Mouse (Mus musculus) midbrain, embryonic 11.5 days (tissue): ENCODE measurements at regions not wholly inside any gene's neighbourhood (a gene's known extent, or its start where the extent isn't known, plus 50 kb on each side); places are given as distances from the start of the nearest gene placed in this dataset.

Experiments used
- ATAC-seq: fragments of 200-750 bp; cut with Nextera tagmentation; 2 replicates; pipeline ENCODE4 v1.8.0; 2017; ENCODE audit warnings: moderate TSS enrichment, moderate library complexity; ENCODE audit not compliant: low FRiP score
- DNase-seq: peaks from one replicate; pipeline ENCODE4 v3.0.0; 2015; ENCODE audit warnings: low spot score; ENCODE audit errors: missing footprints
- H3K27ac ChIP-seq: fragments of 300-500 bp; sonication (generic); 2 replicates; pipeline ENCODE4 v1.5.1; 2014; ENCODE audit warnings: low read depth, low read length
- H3K27me3 ChIP-seq: fragments of 300-500 bp; sonication (generic); 2 replicates; pipeline ENCODE4 v1.6.1; 2014; ENCODE audit warnings: mild to moderate bottlenecking, low read length, moderate library complexity, mixed read lengths; ENCODE audit not compliant: control insufficient read depth, insufficient read depth
- H3K36me3 ChIP-seq: fragments of 300-500 bp; sonication (generic); 2 replicates; pipeline ENCODE4 v1.6.1; 2014; ENCODE audit warnings: mild to moderate bottlenecking, low read length, moderate library complexity, mixed read lengths; ENCODE audit not compliant: control insufficient read depth, insufficient read depth
- H3K4me1 ChIP-seq: fragments of 300-500 bp; sonication (generic); 2 replicates; pipeline ENCODE4 v1.6.1; 2014; ENCODE audit warnings: low read length; ENCODE audit not compliant: control insufficient read depth, insufficient read depth
- H3K4me2 ChIP-seq: fragments of 300-500 bp; sonication (generic); 2 replicates; pipeline ENCODE4 v1.6.1; 2014; ENCODE audit warnings: mild to moderate bottlenecking, moderate library complexity
- H3K4me3 ChIP-seq: fragments of 300-500 bp; sonication (generic); 2 replicates; pipeline ENCODE4 v1.5.1; 2014; ENCODE audit warnings: low read depth, low read length
- H3K9ac ChIP-seq: fragments of 300-500 bp; sonication (generic); 2 replicates; pipeline ENCODE4 v1.6.1; 2014; ENCODE audit warnings: low read length
- H3K9me3 ChIP-seq: fragments of 300-500 bp; sonication (generic); 2 replicates; pipeline ENCODE4 v1.6.1; 2016; ENCODE audit warnings: low read length; ENCODE audit not compliant: control insufficient read depth
- WGBS: fragments of 180-500 bp; shearing (Covaris S2); extraction: QIAGEN DNeasy Blood & Tissue Kit; methylation state at CpG from one replicate; pipeline ENCODE4 v1.1.7; 2014; 5-methylcytosine and 5-hydroxymethylcytosine counted together

- ATAC-seq (no peak), DNase-seq (no peak)
- Histone ChIP-seq H3K4me2 (no peak overlapping the region), H3K4me1 (no peaks in the 10 kb centered on the region), H3K27me3 (no peaks in the 10 kb centered on the region), H3K4me3 (no peak overlapping the region), H3K27ac (no peak overlapping the region), H3K9me3 (no peaks in the 10 kb centered on the region), H3K36me3 (no peaks in the 10 kb centered on the region), H3K9ac (no peak overlapping the region)
- 86% methylated on average over 2 of the region's 2 CpGs for WGBS
Measured at GRCm38 (mm10) chr8:53338006-53338405, 173.5 kb upstream of the Aga start.

- Histone ChIP-seq H3K27ac (no peak overlapping the region), H3K9me3 (no peaks in the 10 kb centered on the region), H3K4me2 (no peak overlapping the region), H3K9ac (no peak overlapping the region), H3K4me3 (no peak overlapping the region), H3K36me3 (no peaks in the 10 kb centered on the region), H3K4me1 (no peaks in the 10 kb centered on the region), H3K27me3 (no peaks in the 10 kb centered on the region)
- 89% methylated on average over 2 of the region's 2 CpGs for WGBS
- no peak for DNase-seq
- ATAC-seq = no peak
Measured at GRCm38 (mm10) chr8:53368640-53369039, 142.9 kb upstream of the Aga start.

- ATAC-seq (no peak), DNase-seq (no peak)
- no peak overlapping the region for H3K27ac ChIP-seq
Measured at GRCm38 (mm10) chr8:53373401-53373800, 138.1 kb upstream of the Aga start.

GRCm38 (mm10) chr8:53412101-53412500 lies 99.4 kb upstream of the Aga start:
- Histone ChIP-seq H3K4me3 (no peak overlapping the region), H3K27ac (no peak overlapping the region), H3K36me3 (no peaks in the 10 kb centered on the region), H3K9me3 (no peaks in the 10 kb centered on the region), H3K27me3 (no peaks in the 10 kb centered on the region), H3K4me1 (no peaks in the 10 kb centered on the region), H3K9ac (no peak overlapping the region), H3K4me2 (no peak overlapping the region)
- no peak for DNase-seq
- WGBS = 78% methylated on average over 3 of the region's 3 CpGs
- no peak for ATAC-seq

More at GRCm38 (mm10) chr8:53373401-53373800, 138.1 kb upstream of the Aga start:
- H3K4me3 ChIP-seq = no peak overlapping the region
- H3K9ac ChIP-seq = no peak overlapping the region
- 76% methylated on average over 5 of the region's 5 CpGs for WGBS
- H3K4me1 ChIP-seq = no peaks in the 10 kb centered on the region
- no peak overlapping the region for H3K4me2 ChIP-seq
- H3K36me3 ChIP-seq = no peaks in the 10 kb centered on the region
- no peaks in the 10 kb centered on the region for H3K9me3 ChIP-seq
- no peaks in the 10 kb centered on the region for H3K27me3 ChIP-seq

- DNase-seq (no peak), ATAC-seq (no peak)
- Histone ChIP-seq H3K4me2 (no peak overlapping the region), H3K4me1 (no peaks in the 10 kb centered on the region), H3K27ac (no peak overlapping the region), H3K4me3 (no peak overlapping the region), H3K9me3 (no peaks in the 10 kb centered on the region), H3K36me3 (no peaks in the 10 kb centered on the region), H3K9ac (no peak overlapping the region), H3K27me3 (no peaks in the 10 kb centered on the region)
Measured at GRCm38 (mm10) chr8:53434184-53434583, 77.3 kb upstream of the Aga start.

GRCm38 (mm10) chr8:53435721-53436120 lies 75.8 kb upstream of the Aga start:
- Histone ChIP-seq H3K4me1 (no peaks in the 10 kb centered on the region), H3K4me3 (no peak overlapping the region), H3K9me3 (no peaks in the 10 kb centered on the region), H3K9ac (no peak overlapping the region), H3K4me2 (no peak overlapping the region), H3K36me3 (no peaks in the 10 kb centered on the region), H3K27me3 (no peaks in the 10 kb centered on the region), H3K27ac (no peak overlapping the region)
- ATAC-seq (no peak), DNase-seq (no peak)
- 92% methylated on average over 4 of the region's 4 CpGs for WGBS

GRCm38 (mm10) chr8:53446748-53447355 lies 64.7 kb upstream of the Aga start:
- H3K27ac ChIP-seq = no peak overlapping the region
- 53% methylated on average over 8 of the region's 8 CpGs for WGBS
- H3K4me3 ChIP-seq = no peak overlapping the region
- ATAC-seq = peak; percentile 63
- H3K36me3 ChIP-seq = no peaks in the 10 kb centered on the region
- H3K9me3 ChIP-seq = no peaks in the 10 kb centered on the region
- no peak overlapping the region for H3K4me2 ChIP-seq
- no peak overlapping the region for H3K9ac ChIP-seq
- H3K27me3 ChIP-seq = no peaks in the 10 kb centered on the region
- H3K4me1 ChIP-seq = no peaks in the 10 kb centered on the region
- DNase-seq = peak; percentile 84
